Mouse (Mus musculus) thymus, postnatal 14 days (tissue): ENCODE results near the gene Slc7a14.

Experiments used
- DNase-seq: peaks from one replicate; pipeline ENCODE4 v3.0.0; 2021

The Slc7a14 gene

DNA sequence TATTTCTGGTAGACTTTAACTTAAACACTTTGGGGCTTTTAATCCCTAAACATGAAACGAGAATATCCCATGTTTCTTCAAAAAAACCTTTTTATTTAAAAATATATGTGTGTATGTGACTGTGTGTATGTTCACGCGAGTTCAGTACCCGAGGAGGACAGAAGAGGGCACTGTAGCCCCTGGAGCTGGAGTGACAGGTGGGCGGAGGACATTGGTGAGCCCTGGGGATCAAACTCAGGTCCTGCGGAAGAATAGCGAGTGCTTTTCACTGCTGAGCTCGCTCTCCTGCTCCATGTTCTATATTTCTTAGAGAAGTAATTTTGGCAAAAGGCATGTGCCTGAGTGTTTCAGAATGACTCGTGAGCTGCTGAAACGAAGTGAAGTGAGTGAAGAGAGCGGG, 106.2 kb downstream of the Slc7a14 start:
- no peak for DNase-seq

DNA sequence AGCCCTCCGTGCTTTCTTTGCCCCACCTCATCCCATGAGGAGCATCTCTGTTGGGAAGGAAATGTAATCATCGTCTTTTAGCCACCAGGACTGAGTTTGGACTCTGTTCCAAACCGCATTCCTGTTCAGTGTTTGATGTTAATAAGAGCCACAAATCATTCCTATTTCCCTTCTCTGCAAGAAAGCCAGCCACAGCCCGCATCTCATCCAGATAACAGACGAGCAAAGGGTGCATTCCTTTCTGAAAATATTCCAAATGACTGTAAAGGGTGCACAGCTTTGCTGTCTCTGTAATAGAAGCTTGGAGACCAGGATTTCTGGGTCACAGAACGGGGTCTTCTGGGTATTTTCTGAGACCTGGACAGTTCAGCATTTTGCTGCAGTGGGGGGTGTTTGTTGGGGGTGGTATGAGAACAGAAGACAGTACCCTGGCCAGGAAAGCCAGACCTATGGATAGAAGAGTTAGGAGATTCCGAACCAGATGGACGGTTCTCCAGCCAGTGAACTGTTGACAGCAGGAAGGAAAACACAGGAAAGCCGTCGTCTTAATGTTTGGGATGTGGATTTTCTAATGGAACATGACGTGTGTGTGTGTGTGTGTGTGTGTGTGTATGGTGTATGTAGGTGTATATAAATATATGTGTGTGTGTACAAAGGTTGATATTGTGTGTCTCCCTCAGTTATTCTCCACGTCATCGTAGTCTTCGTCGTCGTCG, 110.9 kb downstream of the Slc7a14 start:
- no peak for DNase-seq

DNA sequence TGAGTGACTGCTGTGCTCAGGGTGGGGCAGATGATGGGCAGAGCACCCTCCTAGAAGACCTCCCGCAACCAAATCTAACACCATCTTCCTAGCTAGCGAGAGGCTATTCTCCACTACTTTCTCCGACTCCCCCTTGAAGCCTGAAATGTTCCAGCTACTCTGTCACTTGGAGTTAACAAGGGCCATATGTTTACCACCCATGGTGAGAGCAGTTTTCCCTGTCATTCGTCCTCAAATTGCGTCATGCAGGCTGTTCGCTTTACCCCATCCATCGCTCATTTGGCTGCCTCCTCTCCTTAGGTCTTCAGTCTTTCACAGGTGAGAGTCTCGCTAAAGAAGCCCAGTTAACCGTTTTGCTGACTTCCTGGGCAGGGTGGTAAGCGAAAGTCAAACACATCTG, 118.8 kb downstream of the Slc7a14 start:
- DNase-seq: no peak

DNA sequence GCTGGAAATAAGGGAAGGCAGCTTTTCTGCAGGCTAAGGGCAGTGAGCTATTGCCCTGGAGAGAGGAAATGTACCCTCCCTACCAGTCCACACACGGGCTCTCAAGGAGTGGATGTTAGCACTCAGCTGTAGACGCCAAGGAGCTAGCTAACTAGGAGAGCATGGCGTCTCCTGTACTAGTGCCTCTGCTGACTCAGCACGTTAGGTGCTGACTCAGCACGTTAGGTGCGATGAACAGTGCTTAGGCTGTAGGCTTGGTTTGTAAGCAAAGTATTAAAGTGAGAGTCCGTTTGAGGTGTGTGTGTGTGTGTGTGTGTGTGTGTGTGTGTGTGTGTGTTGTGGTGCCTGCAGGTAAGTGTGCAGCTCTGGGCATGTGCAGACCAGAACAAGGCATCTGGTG, 119.8 kb downstream of the Slc7a14 start:
- DNase-seq: no peak

DNA sequence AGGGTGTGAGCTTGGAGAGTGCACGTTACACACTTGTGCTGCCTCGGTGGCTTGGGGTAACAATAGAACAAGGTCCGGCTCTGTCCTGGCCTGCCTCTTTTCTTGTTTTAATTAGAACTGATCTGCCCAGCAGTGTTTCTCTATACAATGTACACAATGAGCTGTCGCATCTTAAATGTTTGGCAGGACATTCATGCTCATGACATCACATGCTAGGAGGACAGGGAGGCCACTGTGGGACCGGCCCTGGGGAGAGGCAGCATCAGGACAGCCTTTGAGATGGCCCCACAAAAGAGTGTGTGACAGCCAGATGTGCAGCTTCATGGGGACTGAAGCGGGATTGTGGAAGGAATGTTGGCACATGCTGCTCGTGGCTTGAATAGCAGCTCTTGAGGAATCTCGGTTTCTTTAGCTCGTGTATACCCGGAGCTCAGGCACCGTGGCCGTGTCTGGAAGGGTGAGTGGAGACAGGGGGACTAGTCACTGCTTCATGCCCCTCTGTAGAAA, 143.8 kb downstream of the Slc7a14 start:
- DNase-seq: no peak

DNA sequence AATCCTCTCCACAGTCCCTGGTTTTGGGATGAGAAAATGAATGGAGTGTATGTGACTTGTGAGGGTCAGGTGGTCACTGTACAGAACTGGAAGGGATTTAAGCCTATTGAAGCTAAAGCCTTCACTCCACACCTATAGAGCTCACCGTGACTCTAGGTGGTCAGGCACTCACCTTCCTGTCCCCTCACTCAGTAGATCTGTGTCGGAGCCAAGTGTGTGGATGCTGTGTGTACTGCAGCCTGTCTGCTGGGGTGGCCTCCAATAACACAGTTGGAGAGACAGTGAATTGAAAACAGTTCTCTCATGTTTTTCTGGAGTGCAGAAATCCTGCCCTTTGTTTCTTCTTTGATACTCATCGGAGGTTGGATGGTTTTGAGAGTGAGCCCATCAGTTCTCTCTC, 144.4 kb downstream of the Slc7a14 start:
- DNase-seq: no peak

DNA sequence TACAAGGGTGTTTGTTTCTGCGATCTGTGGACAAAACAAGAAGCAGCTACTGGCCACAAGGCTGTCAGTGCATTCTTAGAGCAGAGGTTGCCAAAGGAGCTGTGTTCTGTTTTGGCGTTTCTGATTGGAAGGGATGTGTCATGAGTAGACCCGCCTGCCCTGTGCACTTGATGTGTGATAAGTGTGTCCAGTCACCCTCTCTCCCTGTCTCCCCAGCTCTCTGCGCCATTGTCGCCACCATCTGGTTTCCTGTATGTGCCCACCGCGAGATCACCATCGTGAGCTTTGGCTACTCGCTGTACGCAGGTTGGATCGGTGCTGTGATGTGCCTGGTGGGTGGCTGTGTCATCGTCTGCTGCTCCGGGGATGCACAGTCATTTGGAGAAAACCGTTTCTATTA, 147.3 kb downstream of the Slc7a14 start:
- no peak for DNase-seq

DNA sequence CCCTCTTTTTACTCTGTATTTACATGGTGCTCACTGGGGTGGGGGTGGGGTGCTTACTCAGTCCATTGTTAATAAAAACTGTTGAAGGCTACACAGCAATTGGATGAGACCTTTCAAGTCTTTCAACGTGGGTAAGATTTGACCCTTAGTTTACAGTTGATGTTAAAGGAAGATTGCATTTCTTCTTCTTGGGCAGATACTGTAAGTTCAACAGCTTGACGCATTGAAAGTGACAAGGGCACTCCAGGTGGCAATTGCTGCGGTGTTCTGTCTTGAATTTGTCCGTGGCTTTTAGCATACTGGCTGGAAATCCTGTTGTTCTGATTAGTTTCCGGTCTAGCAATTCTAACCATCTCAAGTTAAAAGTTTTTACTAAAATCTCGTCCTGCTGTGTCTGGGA, 148.8 kb downstream of the Slc7a14 start:
- DNase-seq: no peak

DNA sequence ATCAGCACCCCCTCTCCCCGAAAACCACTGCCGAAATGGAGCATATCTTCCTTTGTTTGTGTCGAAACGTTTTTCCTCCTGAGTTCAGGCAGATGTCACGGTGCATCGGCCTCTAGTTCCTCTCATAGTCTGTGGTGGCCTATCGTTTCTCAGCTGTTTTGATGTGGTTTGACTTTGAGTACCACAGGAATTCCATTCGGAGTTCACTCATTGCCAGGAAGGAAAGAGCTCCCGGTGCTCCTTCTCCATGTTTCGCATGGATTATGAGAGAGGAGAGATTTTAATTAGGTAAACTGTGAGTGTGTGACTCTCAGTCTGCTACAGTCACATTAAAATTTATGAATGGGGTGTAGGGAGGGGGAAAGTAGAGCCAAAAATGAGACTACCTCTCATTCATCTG, 150.1 kb downstream of the Slc7a14 start:
- DNase-seq: no peak

DNA sequence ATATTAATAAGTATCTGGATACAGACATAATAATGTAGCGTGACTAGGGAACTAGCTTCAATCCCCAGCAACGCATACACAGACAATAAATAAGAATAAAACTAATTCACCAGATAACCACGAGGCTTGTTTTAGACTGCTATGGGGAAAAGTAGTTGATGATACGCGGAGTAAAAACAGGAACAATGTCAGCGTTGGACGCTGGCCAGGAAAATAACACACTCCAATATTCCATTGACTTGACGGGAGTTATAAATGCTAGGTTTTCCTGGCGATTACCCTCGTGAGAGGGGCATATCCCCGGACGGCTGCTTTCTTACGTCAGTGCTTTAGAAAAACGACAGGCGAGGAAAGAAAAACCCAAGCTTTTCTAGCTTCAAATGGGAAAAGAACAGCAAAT, 152.4 kb downstream of the Slc7a14 start:
- DNase-seq: no peak

DNA sequence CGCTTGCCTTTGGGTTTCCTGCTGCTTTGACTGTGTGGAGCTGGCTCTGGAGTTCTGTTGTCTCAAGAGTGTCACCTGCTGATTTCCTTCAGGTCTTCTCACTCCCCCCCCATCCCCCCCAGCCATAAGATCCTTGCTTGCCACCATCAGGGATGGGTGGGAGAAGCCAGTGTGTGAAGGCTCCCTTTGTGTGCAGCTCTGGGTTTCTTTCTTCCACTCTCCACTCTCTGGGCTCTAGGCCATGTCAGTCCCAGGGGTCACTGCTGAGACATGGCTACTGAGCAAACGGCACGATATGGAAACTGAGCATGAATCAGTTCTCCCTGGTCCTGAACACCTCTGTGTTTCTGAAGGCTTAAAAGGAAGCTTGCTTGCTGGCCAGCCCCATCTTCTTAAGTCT, 154.1 kb downstream of the Slc7a14 start:
- DNase-seq: no peak
